Mouse (Mus musculus): ENCODE data around the gene Gm26602.

DNA sequence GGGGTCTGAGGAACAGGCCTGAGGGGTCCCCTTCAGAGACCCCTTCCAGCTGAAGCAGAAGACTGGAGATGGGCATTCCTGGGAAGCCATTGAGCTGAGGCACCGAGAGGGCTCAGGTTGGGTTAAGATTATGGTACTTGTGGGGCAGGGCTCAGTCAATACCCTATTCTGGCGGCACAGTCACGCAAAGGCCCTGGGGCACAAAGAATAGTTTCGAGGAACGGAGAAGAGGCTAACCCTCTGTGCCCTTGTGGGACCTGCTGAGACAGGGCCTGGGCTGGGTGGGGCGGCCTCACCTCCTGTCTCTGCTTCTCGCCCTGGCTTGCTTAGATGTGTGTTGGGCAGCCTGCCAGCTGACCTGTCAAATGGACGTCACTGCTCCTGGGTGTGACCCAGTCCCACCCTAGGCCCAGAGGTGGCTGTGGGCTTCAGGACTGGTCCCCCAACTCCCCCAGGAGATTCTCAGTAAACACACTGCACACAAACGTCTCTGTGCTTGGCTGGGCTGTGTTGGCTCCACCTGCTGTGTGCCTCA is 22.6 kb downstream of the Gm26602 start:
- no peak for TF ChIP-seq GATA1 (IDR thresholded peaks at IDR 0.05; ENCODE audit: borderline replicate concordance, low read length)
- no peak for TF ChIP-seq FLI1 (IDR thresholded peaks at IDR 0.05; ENCODE audit: low read length)

All from megakaryocyte, embryonic 14.5 days (primary cell).